Mouse (Mus musculus): ENCODE results near the gene Olfr655. TPM values are rescaled to one million over a fixed set of nuclear protein-coding genes. Genes with fewer than 3 reads are reported as not detected.

The Olfr655 gene
- polyA plus RNA-seq, 1 experiment from 2014 or later = not detected

DNA sequence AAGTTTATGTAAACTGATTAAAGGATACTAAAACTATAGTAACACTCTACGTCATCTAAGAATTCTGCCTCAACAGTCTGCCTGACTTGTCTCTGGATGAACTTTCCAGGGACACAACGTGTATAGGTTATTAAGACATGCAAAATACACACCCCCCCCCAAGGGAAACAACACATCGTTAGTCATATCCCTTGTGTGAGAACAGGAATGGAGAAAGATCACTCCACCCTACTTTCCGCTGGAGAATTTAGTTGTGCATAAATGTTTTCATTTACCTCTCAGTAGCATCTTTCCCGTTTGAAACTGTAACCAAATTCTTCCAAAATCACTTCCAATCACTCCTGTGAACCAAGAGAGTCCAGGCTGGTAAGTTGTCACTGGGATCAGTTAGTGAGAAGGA, 51.7 kb downstream of the Olfr655 start, which contains the start of gene Olfr651:
Gene Olfr651, plus strand, starts transcription at position 301 of the 400 bp plus-strand sequence.
- no peak within 1 kb of the TSS for H3K4me2 ChIP-seq (replicated peaks)
- no peaks in the 10 kb centered on the region for H3K27me3 ChIP-seq (replicated peaks)
- no peak within 1 kb of the TSS for H3K27ac ChIP-seq
- H3K4me1 ChIP-seq = no peaks in the 10 kb centered on the region
- H3K36me3 ChIP-seq = no peaks in the 10 kb centered on the region
- ATAC-seq (ENCODE audit: low FRiP score, low read depth) = no peak
- 83% methylated on average over 5 of the region's 5 CpGs for WGBS
- no peak within 1 kb of the TSS for H3K4me3 ChIP-seq
- H3K9me3 ChIP-seq = no peaks in the 10 kb centered on the region
- H3K9ac ChIP-seq = no peak within 1 kb of the TSS

Other genes with a start within 250 kb of the Olfr655 start
- 0.88 and 1.1 TPM in 2 replicates for gene Trim12c, start 248.4 kb downstream of the Olfr655 start, polyA plus RNA-seq (2016; fragmentation: Nextera tagmentation; extraction: Ambion mirVana)
- not detected in 2 replicates for gene Trim30b, start 231.9 kb downstream of the Olfr655 start, polyA plus RNA-seq (2016; fragmentation: Nextera tagmentation; extraction: Ambion mirVana)
- gene Trim30c, start 200.9 kb downstream of the Olfr655 start, polyA plus RNA-seq (2016; fragmentation: Nextera tagmentation; extraction: Ambion mirVana) = not detected in 2 replicates
- 0.77 and 0.89 TPM in 2 replicates for gene Trim30a, start 136.6 kb downstream of the Olfr655 start, polyA plus RNA-seq (2016; fragmentation: Nextera tagmentation; extraction: Ambion mirVana)
- 0.06 TPM in 1 of 2 replicates, not detected in the other for gene Trim30d, start 93.9 kb downstream of the Olfr655 start, polyA plus RNA-seq (2016; fragmentation: Nextera tagmentation; extraction: Ambion mirVana)
- gene Olfr651, start 51.6 kb downstream of the Olfr655 start, polyA plus RNA-seq (2016; fragmentation: Nextera tagmentation; extraction: Ambion mirVana) = not detected in 2 replicates
- gene Olfr652, start 40.9 kb downstream of the Olfr655 start, polyA plus RNA-seq (2016; fragmentation: Nextera tagmentation; extraction: Ambion mirVana) = not detected in 2 replicates
- gene Olfr653, start 24.5 kb downstream of the Olfr655 start, polyA plus RNA-seq (2016; fragmentation: Nextera tagmentation; extraction: Ambion mirVana) = not detected in 2 replicates
- gene Olfr654, start 14.8 kb downstream of the Olfr655 start, polyA plus RNA-seq (2016; fragmentation: Nextera tagmentation; extraction: Ambion mirVana) = not detected in 2 replicates
- not detected in 2 replicates for gene Olfr656, start 12.2 kb upstream of the Olfr655 start, polyA plus RNA-seq (2016; fragmentation: Nextera tagmentation; extraction: Ambion mirVana)
- gene Olfr657, start 23.0 kb upstream of the Olfr655 start, polyA plus RNA-seq (2016; fragmentation: Nextera tagmentation; extraction: Ambion mirVana) = not detected in 2 replicates
- 0.06 and 0.09 TPM in 2 replicates for gene Olfr658, start 45.5 kb upstream of the Olfr655 start, polyA plus RNA-seq (2016; fragmentation: Nextera tagmentation; extraction: Ambion mirVana)
- gene Olfr659, start 65.0 kb upstream of the Olfr655 start, polyA plus RNA-seq (2016; fragmentation: Nextera tagmentation; extraction: Ambion mirVana) = not detected in 2 replicates
- gene Olfr661, start 84.7 kb upstream of the Olfr655 start, polyA plus RNA-seq (2016; fragmentation: Nextera tagmentation; extraction: Ambion mirVana) = not detected in 2 replicates
- not detected in 2 replicates for gene Usp17le, start 175.7 kb upstream of the Olfr655 start, polyA plus RNA-seq (2016; fragmentation: Nextera tagmentation; extraction: Ambion mirVana)
- gene Usp17lb, start 240.8 kb upstream of the Olfr655 start, polyA plus RNA-seq (2016; fragmentation: Nextera tagmentation; extraction: Ambion mirVana) = not detected in 2 replicates